Comparison of ENCODE assay signal across 31 mouse cellular contexts in genomic region chr5:99840884-99841283, GRCm38 (mm10).
A peak's percentile ranks its signal among the peaks of the same experiment; 100 is the strongest.
DNase-seq lines count a peak whose midpoint lies in the region; ATAC-seq and TF ChIP-seq lines count a peak whose summit lies in the region.
"Had no signal": no experiment of that assay in that cellular context is flagged by ENCODE, and none has a peak within 500 bp of the region (broad histone marks: within the 10 kb centered on the region; RNA-seq: fewer than 3 reads in every experiment).

No protein-coding gene starts in this region.

- H3K27me3 ChIP-seq in hindbrain, embryonic 10.5 days (ENCODE audit: insufficient read depth, poor library complexity, severe bottlenecking): no peaks in the 10 kb centered on the region
- no peaks in the 10 kb centered on the region for H3K27me3 ChIP-seq in hindbrain, embryonic 13.5 days
- no peaks in the 10 kb centered on the region for H3K27me3 ChIP-seq in lung, postnatal 0 days (replicated peaks; ENCODE audit: insufficient read depth, low read length)
- H3K27me3 ChIP-seq: embryonic facial prominence, embryonic 13.5 days; intestine, embryonic 15.5 days; liver, embryonic 12.5 days had no signal

- no peak overlapping the region for H3K4me2 ChIP-seq in hindbrain, embryonic 13.5 days
- no peak overlapping the region for H3K4me2 ChIP-seq in lung, postnatal 0 days (replicated peaks; ENCODE audit: low read depth, low read length)
- H3K4me2 ChIP-seq: embryonic facial prominence, embryonic 13.5 days; heart, embryonic 11.5 days; intestine, embryonic 15.5 days; liver, embryonic 12.5 days had no signal

- DNase-seq in heart, adult 11 months: peak; percentile 77
- no peak for DNase-seq in heart, postnatal 4 days
- DNase-seq in hindbrain, embryonic 10.5 days (ENCODE audit: low spot score): peak; percentile 33
- DNase-seq in mesoderm, embryonic 11.5 days (ENCODE audit: low read depth, low spot score): peak; percentile 34
- no peak for DNase-seq in lung, postnatal 0 days (ENCODE audit: low spot score)
- no peak for DNase-seq in yolk sac, embryonic 10.5 days (ENCODE audit: low spot score)
- DNase-seq in gastrocnemius, postnatal 10 days: no peak
- DNase-seq: adrenal gland, adult 2 months; cerebellum, adult 11 months; cerebellum, adult 9-10 months; cerebellum, postnatal 36 days; forebrain, postnatal 0 days; gastrocnemius, postnatal 14 days; kidney, adult 2 months; layer of hippocampus, postnatal 36 days; left cerebral cortex, postnatal 4 days; liver, postnatal 0 days; lung, postnatal 4 days; right cerebral cortex, postnatal 4 days; thymus, adult 2 months; thymus, postnatal 36 days had no signal

- TF ChIP-seq EP300 in lung, postnatal 0 days (IDR thresholded peaks at IDR 0.05): no peak

- WGBS in hindbrain, embryonic 10.5 days: 74% methylated on average over 9 of the region's 9 CpGs
- WGBS in hindbrain, embryonic 13.5 days: 40% methylated on average over 9 of the region's 9 CpGs
- 75% methylated on average over 9 of the region's 9 CpGs for WGBS in lung, postnatal 0 days

- H3K27ac ChIP-seq in hindbrain, embryonic 10.5 days: no peak overlapping the region; the same call in 1 of the 2 replicates
- peak overlapping the region; percentile 67; the same call in 1 of the 2 replicates for H3K27ac ChIP-seq in hindbrain, embryonic 13.5 days
- H3K27ac ChIP-seq in lung, postnatal 0 days (ENCODE audit: low read length): no peak overlapping the region
- H3K27ac ChIP-seq: embryonic facial prominence, embryonic 13.5 days; intestine, embryonic 15.5 days; kidney, postnatal 0 days; liver, embryonic 12.5 days; midbrain, embryonic 10.5 days had no signal

- no peaks in the 10 kb centered on the region for H3K9me3 ChIP-seq in hindbrain, embryonic 10.5 days
- H3K9me3 ChIP-seq in hindbrain, embryonic 13.5 days: no peaks in the 10 kb centered on the region
- no peaks in the 10 kb centered on the region for H3K9me3 ChIP-seq in lung, postnatal 0 days (ENCODE audit: low read length)
- H3K9me3 ChIP-seq: embryonic facial prominence, embryonic 13.5 days; intestine, embryonic 15.5 days; liver, embryonic 12.5 days; midbrain, embryonic 10.5 days had no signal

- peak; percentile 79 for ATAC-seq in hindbrain, embryonic 13.5 days (ENCODE audit: low FRiP score)
- no peak for ATAC-seq in lung, postnatal 0 days
- ATAC-seq: CD4-positive, CD25-positive, alpha-beta regulatory T cell, adult 4 months; forebrain, postnatal 0 days; intestine, embryonic 15.5 days; liver, embryonic 12.5 days; liver, postnatal 0 days; midbrain, embryonic 16.5 days had no signal

- no peak for TF ChIP-seq CTCF in lung, postnatal 0 days (IDR thresholded peaks at IDR 0.05)

- H3K4me3 ChIP-seq in hindbrain, embryonic 10.5 days: no peak overlapping the region
- no peak overlapping the region for H3K4me3 ChIP-seq in hindbrain, embryonic 13.5 days
- H3K4me3 ChIP-seq in lung, postnatal 0 days (ENCODE audit: low read depth, low read length): no peak overlapping the region
- H3K4me3 ChIP-seq: embryonic facial prominence, embryonic 13.5 days; intestine, embryonic 15.5 days; liver, embryonic 12.5 days; midbrain, embryonic 10.5 days; myocyte had no signal

- peaks cover 35% of the 10 kb centered on the region for H3K4me1 ChIP-seq in hindbrain, embryonic 10.5 days (replicated peaks)
- peaks cover 29% of the 10 kb centered on the region for H3K4me1 ChIP-seq in hindbrain, embryonic 13.5 days (replicated peaks)
- no peaks in the 10 kb centered on the region for H3K4me1 ChIP-seq in lung, postnatal 0 days (ENCODE audit: insufficient read depth, low read depth, low read length)
- H3K4me1 ChIP-seq: embryonic facial prominence, embryonic 13.5 days; intestine, embryonic 15.5 days; liver, embryonic 12.5 days had no signal

- H3K9ac ChIP-seq in hindbrain, embryonic 13.5 days: no peak overlapping the region
- H3K9ac ChIP-seq in lung, postnatal 0 days (replicated peaks; ENCODE audit: low read depth): no peak overlapping the region
- H3K9ac ChIP-seq: embryonic facial prominence, embryonic 13.5 days; forebrain, postnatal 0 days; intestine, embryonic 15.5 days; liver, embryonic 12.5 days; liver, postnatal 0 days had no signal

- H3K36me3 ChIP-seq in hindbrain, embryonic 10.5 days: no peaks in the 10 kb centered on the region
- H3K36me3 ChIP-seq in hindbrain, embryonic 13.5 days: no peaks in the 10 kb centered on the region
- no peaks in the 10 kb centered on the region for H3K36me3 ChIP-seq in lung, postnatal 0 days (ENCODE audit: insufficient read depth, low read length)
- H3K36me3 ChIP-seq: embryonic facial prominence, embryonic 13.5 days; intestine, embryonic 15.5 days; liver, embryonic 12.5 days; midbrain, embryonic 10.5 days had no signal

Comparison
In these comparisons a context has a peak if more than half of its experiments do, and no peak if none do; other contexts are left out.
1. DNase-seq: peak in heart, adult 11 months (single experiment), hindbrain, embryonic 10.5 days (single experiment) and mesoderm, embryonic 11.5 days (single experiment); none in heart, postnatal 4 days (single experiment), lung, postnatal 0 days (single experiment), yolk sac, embryonic 10.5 days (single experiment) and gastrocnemius, postnatal 10 days (single experiment).